Mouse (Mus musculus): Measurements from ENCODE around the gene Mras. TPM values are rescaled to one million over a fixed set of nuclear protein-coding genes. Genes with fewer than 3 reads are reported as not detected.

Mras gene
- total RNA-seq, 1 experiment from 2014 or later: 0.47 TPM

Other genes with a start within 250 kb of the Mras start
- not detected in 2 replicates for gene Faiml, start 200.1 kb downstream of the Mras start, total RNA-seq (2017)
- gene Cep70, start 194.0 kb downstream of the Mras start, total RNA-seq (2017): 24.9 and 28.2 TPM in 2 replicates
- gene Esyt3, start 78.8 kb downstream of the Mras start, total RNA-seq (2017): 0.81 TPM in 1 of 2 replicates, not detected in the other
- not detected in 2 replicates for gene Nme9, start 14.1 kb upstream of the Mras start, total RNA-seq (2017)
- 36.5 and 38.1 TPM in 2 replicates for gene Armc8, start 131.5 kb upstream of the Mras start, total RNA-seq (2017)
- 23.7 and 24.6 TPM in 2 replicates for gene Dbr1, start 138.4 kb upstream of the Mras start, total RNA-seq (2017)
- gene A4gnt, start 175.1 kb upstream of the Mras start, total RNA-seq (2017): not detected in 2 replicates
- not detected in 2 replicates for gene Dzip1l, start 192.1 kb upstream of the Mras start, total RNA-seq (2017)

Data from neutrophil, adult 5-6 weeks (primary cell).